Mouse (Mus musculus) liver, postnatal 0 days (tissue): ENCODE data around the gene Otud6a.

ENCODE experiments used
- CTCF ChIP-seq: sonication (generic); IDR thresholded peaks from 2 replicates; pipeline ENCODE4 v1.5.1; 2016; ENCODE audit warnings: antibody characterized with exemption, low read depth
- EP300 ChIP-seq: IDR thresholded peaks from 2 replicates; pipeline ENCODE4 v1.6.1; 2016; ENCODE audit warnings: antibody characterized with exemption, low read depth, mild to moderate bottlenecking

GRCm38 (mm10) chrX:100471491-100471890 lies 42.7 kb downstream of the Otud6a start:
- TF ChIP-seq CTCF, result no peak
- no peak for TF ChIP-seq EP300
